Comparison of ENCODE assay signal across 17 mouse cellular contexts in the genomic region with DNA sequence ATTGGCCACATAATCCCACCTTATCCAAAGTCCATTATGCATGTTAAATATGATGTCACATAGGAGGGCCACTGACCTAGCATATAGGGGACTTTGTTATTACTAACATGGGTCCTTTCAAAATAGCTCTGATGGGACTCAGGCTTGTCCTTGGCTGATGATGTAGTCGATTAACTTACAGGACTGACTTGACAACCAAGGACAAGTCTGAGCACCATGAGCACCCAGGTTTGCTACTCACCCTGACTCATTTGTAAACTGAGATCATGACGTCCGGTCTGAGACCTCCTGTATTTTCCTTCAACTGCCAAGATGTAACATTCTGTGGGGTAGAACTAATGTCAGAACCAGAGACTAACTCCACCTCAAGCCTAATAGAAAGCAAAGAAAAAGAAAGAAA.
"Had no signal": no experiment of that assay in that cellular context is flagged by ENCODE, and none has a peak within 500 bp of the region (broad histone marks: within the 10 kb centered on the region; RNA-seq: fewer than 3 reads in every experiment).

No protein-coding gene starts in this region.

- H3K9me3 ChIP-seq: midbrain, embryonic 10.5 days; midbrain, embryonic 12.5 days; neural tube, embryonic 13.5 days; neural tube, embryonic 15.5 days had no signal

- H3K9ac ChIP-seq: lung, embryonic 14.5 days; midbrain, embryonic 12.5 days; neural tube, embryonic 13.5 days; neural tube, embryonic 15.5 days had no signal

- H3K36me3 ChIP-seq: midbrain, embryonic 10.5 days; midbrain, embryonic 12.5 days; neural tube, embryonic 13.5 days; neural tube, embryonic 15.5 days had no signal

- H3K4me2 ChIP-seq: lung, embryonic 14.5 days; midbrain, embryonic 12.5 days; neural tube, embryonic 13.5 days; neural tube, embryonic 15.5 days had no signal

- H3K27me3 ChIP-seq: neural tube, embryonic 13.5 days; neural tube, embryonic 15.5 days had no signal

- H3K4me3 ChIP-seq: midbrain, embryonic 10.5 days; midbrain, embryonic 12.5 days; myocyte; neural tube, embryonic 13.5 days; neural tube, embryonic 15.5 days had no signal

- H3K27ac ChIP-seq: midbrain, embryonic 10.5 days; midbrain, embryonic 12.5 days; neural tube, embryonic 13.5 days; neural tube, embryonic 15.5 days had no signal

- H3K4me1 ChIP-seq: neural tube, embryonic 15.5 days had no signal

- DNase-seq: lung, embryonic 14.5 days; lung, postnatal 10 days; lung, postnatal 4 days; midbrain, embryonic 14.5 days; retina, postnatal 1 day; right cerebral cortex, adult 18-20 months; right cerebral cortex, postnatal 25 days; right cerebral cortex, postnatal 4 days; spleen, adult 18-20 months; thymus, adult 18-20 months; thymus, postnatal 14 days; thymus, postnatal 36 days had no signal
